Mouse (Mus musculus) spleen, adult 2 months (tissue): ENCODE data around the gene Slc5a4a. TPM values are rescaled to one million over a fixed set of nuclear protein-coding genes. Genes with fewer than 3 reads are reported as not detected.

Source experiments
- DNase-seq, 2 experiments: peaks; one replicate each; pipeline versions ENCODE4 v3.0.0 to v3.0.0-alpha.2; 2012 to 2021; ENCODE audit warnings: low spot score in 2 of 2, low read depth in 1 of 2
- H3K27ac ChIP-seq: fragments of 200-500 bp; 2 replicates; pipeline ENCODE4 v1.5.1; 2012; ENCODE audit warnings: low read length, inconsistent platforms; ENCODE audit not compliant: insufficient read depth
- H3K27me3 ChIP-seq: fragments of 200-500 bp; 2 replicates; pipeline ENCODE4 v1.6.1; 2012; ENCODE audit warnings: mild to moderate bottlenecking, moderate library complexity, low read length, inconsistent platforms; ENCODE audit not compliant: control insufficient read depth, insufficient read depth
- H3K36me3 ChIP-seq: fragments of 200-500 bp; 2 replicates; pipeline ENCODE4 v1.6.1; 2012; ENCODE audit warnings: mild to moderate bottlenecking, low read length, inconsistent platforms; ENCODE audit not compliant: control insufficient read depth, insufficient read depth
- H3K4me1 ChIP-seq: fragments of 200-500 bp; 2 replicates; pipeline ENCODE4 v1.6.1; 2011; ENCODE audit warnings: inconsistent platforms; ENCODE audit not compliant: control insufficient read depth, insufficient read depth, insufficient read length
- H3K4me3 ChIP-seq: fragments of 200-500 bp; 2 replicates; pipeline ENCODE4 v1.5.1; 2011; ENCODE audit warnings: mild to moderate bottlenecking, inconsistent platforms; ENCODE audit not compliant: insufficient read depth, insufficient read length; ENCODE audit errors: extremely low read depth
- CTCF ChIP-seq: fragments of 200-500 bp; IDR thresholded peaks from 2 replicates; pipeline ENCODE4 v1.5.1; 2011; ENCODE audit warnings: mild to moderate bottlenecking, inconsistent platforms; ENCODE audit not compliant: insufficient read depth, insufficient read length, insufficient replicate concordance; ENCODE audit errors: extremely low read depth
- POLR2A ChIP-seq: fragments of 200-500 bp; IDR thresholded peaks from 2 replicates; pipeline ENCODE4 v1.6.1; 2011; ENCODE audit warnings: low read depth, low read length, inconsistent platforms
- WGBS: fragments of 180-500 bp; shearing (Covaris S2); methylation state at CpG from one replicate; pipeline ENCODE4 v1.1.7; 2018; 5-methylcytosine and 5-hydroxymethylcytosine counted together
- polyA plus RNA-seq: library from polyadenylated mRNA; depleted of rRNA; stranded (reverse); fragments of >200 nt; gene quantifications from 2 replicates; pipeline ENCODE4 v1.2.3, GENCODE M21; 2012; rRNA removed

Gene Slc5a4a
- polyA plus RNA-seq = not detected in 2 replicates

DNA sequence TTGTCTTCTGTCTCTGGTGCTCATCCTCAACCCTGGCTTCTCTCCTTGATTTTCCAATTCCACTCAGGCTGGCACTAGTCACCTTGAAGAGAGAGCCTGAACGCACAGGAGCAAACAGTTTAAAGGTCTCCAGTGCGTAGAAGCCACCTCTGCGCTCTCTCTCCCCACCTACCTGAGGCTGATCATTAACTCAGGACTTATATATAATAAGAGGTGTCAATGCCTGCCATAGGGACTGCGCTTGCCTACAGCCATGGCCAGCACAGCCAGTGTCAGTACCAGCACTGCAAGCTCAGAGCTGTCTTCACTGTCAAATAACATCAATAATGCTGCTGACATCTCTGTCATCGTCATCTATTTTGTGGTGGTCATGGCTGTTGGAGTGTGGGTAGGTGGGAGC, at the start of gene Slc5a4a:
Gene Slc5a4a (plus strand): TSS at position 174 of the 400 bp plus-strand sequence.
- TF ChIP-seq POLR2A (no peak), CTCF (no peak)
- no peak within 1 kb of the TSS for H3K4me3 ChIP-seq
- H3K27ac ChIP-seq = no peak within 1 kb of the TSS
- no peaks in the 10 kb centered on the region for H3K36me3 ChIP-seq
- H3K4me1 ChIP-seq = no peaks in the 10 kb centered on the region
- DNase-seq = no peak
- H3K27me3 ChIP-seq = no peaks in the 10 kb centered on the region
- 86% methylated on average over 5 of the region's 5 CpGs for WGBS

DNA sequence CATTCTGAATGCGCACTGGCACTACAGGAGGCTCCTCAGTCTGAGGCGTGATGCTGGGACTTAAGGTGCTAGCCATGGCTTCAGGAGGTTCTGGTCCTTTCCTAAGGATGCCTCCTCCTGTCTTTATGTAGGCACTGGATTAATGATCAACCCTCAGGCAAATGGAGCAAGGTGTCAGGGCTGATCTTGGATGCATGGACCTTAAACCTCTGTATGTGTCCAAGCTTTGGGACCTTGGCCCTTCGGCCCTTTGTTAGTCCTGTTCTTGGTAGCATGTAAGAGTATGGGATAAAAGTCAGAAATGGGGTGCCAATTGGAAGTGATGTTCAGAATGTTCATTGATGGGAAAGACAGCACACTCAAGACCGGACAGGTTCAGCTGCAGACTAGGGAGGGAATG, 36.4 kb upstream of the Slc5a4a start, which contains the start of gene Slc5a4b:
Gene Slc5a4b (minus strand): TSS at position 101 of the 400 bp plus-strand sequence.
- DNase-seq = no peak
- Histone ChIP-seq H3K36me3 (no peaks in the 10 kb centered on the region), H3K4me1 (no peaks in the 10 kb centered on the region), H3K27ac (no peak within 1 kb of the TSS), H3K4me3 (no peak within 1 kb of the TSS), H3K27me3 (no peaks in the 10 kb centered on the region; the same call in 1 of the 2 replicates)
- TF ChIP-seq POLR2A (no peak), CTCF (no peak)
- WGBS = 92% methylated on average over 4 of the region's 4 CpGs

DNA sequence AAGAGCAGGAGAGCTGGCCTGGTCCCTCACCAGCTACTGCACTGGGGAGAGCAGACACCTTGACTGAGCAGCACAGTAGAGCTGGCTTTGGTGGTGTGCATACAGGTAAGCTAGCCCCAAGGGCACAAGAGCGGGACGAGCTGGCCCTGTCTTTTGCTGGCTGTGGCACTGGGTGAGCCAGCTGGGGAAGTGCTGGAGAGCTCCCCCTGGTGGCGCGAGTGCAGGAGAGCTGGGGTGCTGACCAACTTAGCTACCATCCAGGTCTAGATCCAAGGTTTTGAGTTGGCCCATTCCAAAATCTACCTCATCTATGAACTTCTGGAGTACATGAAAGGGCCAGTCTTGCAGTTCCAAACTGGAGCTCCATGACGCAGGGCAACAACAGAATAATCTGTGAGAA, 29.3 kb upstream of the Slc5a4a start:
- peak; percentile 8 to 51 for DNase-seq

DNA sequence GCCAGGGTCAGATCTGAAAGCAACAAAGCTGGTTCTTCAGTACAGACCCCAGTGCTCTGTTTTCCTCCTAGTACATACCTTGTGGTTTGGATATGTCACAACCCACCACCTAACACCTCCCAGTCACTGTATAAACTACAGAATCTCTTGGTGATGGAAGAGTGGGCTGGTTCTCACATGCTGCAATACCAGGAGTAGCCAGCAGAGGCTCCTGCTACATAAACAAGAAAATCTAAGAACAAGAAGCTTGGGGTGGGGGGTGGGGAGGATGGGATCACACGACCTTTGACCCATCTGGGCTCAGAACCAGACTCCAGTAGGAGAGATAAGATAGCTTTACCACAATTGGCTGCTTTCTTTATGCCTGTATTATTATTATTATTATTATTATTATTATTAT, 28.5 kb upstream of the Slc5a4a start:
- peak in 1 of 2 experiments; percentile 6 for DNase-seq
- WGBS = 0% methylated on average over 1 of the region's 1 CpGs
- H3K27ac ChIP-seq = no peak overlapping the region
- no peaks in the 10 kb centered on the region for H3K36me3 ChIP-seq
- no peaks in the 10 kb centered on the region for H3K4me1 ChIP-seq
- no peaks in the 10 kb centered on the region; the same call in 1 of the 2 replicates for H3K27me3 ChIP-seq
- H3K4me3 ChIP-seq = no peak overlapping the region
- TF ChIP-seq POLR2A (no peak), CTCF (no peak)

More for the DNA sequence above, 29.3 kb upstream of the Slc5a4a start:
- WGBS = 22% methylated on average over 5 of the region's 5 CpGs
- H3K27me3 ChIP-seq = no peaks in the 10 kb centered on the region; the same call in 1 of the 2 replicates
- H3K36me3 ChIP-seq = no peaks in the 10 kb centered on the region
- H3K4me1 ChIP-seq = no peaks in the 10 kb centered on the region
- no peak overlapping the region for H3K27ac ChIP-seq
- TF ChIP-seq POLR2A = no peak
- peak; percentile 79 for TF ChIP-seq CTCF
- H3K4me3 ChIP-seq = no peak overlapping the region

DNA sequence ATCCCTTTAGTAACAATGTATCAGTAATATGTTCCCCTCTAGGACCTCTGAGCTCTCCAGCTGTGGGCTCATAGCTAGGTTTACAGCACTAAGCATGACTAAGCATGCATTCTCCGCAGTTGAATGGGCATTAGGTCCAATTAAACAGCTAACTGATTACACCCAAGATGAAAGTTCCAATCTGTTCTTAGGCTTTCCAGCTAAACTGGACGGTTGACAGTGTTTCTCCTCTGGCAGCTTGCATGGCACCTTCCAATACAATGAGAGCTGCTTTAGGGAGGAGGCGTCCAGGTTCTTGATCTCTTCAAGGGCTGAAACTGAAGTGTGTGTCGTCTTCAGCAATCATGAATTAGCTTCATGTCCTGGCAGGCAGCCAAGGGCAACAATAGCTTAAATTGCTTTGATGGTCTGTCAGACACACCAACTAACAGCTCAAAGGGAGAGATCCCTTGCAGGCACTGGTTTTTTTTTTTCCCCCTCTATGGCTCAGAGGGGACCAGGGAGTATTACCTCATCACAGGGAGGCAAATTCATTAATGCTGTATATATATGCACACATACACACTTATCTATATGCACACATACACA, 27.0 kb upstream of the Slc5a4a start:
- Histone ChIP-seq H3K4me3 (no peak overlapping the region), H3K4me1 (no peaks in the 10 kb centered on the region), H3K27me3 (no peaks in the 10 kb centered on the region), H3K36me3 (no peaks in the 10 kb centered on the region), H3K27ac (no peak overlapping the region)
- DNase-seq = no peak
- 58% methylated on average over 4 of the region's 4 CpGs for WGBS
- TF ChIP-seq POLR2A (no peak), CTCF (no peak)

DNA sequence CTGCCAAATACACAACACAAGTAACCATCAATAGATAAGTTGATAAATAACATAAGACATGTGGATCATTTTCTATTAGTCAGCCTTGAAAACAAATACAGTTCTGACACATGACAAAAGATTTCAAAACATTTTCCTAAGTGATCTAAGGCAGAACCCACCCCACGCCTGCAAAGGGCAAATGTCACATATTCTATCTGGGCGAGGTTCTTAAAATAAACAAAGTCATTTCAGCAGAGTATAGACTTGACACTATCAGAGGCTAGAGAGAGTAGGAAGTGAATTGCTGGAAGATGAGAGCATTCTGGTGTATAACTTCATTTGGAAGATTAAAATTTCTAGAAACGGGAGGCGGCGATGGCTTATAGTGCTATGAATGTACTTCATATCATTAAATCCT, 25.8 kb upstream of the Slc5a4a start:
- TF ChIP-seq CTCF (no peak), POLR2A (no peak)
- no peak overlapping the region for H3K4me3 ChIP-seq
- H3K4me1 ChIP-seq = no peaks in the 10 kb centered on the region
- H3K27me3 ChIP-seq = no peaks in the 10 kb centered on the region
- H3K27ac ChIP-seq = no peak overlapping the region
- H3K36me3 ChIP-seq = no peaks in the 10 kb centered on the region
- WGBS = 87% methylated on average over 5 of the region's 5 CpGs
- no peak for DNase-seq

DNA sequence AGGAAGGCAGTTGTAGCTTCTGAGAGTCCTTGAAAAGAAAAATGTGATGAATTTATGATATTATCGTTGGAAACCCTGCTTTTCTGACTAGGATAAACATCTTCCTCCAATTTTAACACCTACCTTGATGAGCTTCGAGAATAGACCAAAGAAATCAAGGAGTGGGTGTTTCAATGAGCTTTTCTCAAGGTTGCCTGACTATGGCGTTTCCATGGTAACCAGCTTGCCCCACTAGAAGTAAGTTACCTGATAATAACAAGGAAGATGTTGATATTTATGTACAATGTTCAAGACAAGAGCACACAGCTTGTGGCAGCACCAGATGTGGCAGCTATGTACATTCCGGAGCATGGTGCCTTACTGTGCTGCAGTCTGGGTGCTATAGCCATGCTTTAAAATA, 14.7 kb upstream of the Slc5a4a start:
- WGBS = 71% methylated on average over 4 of the region's 4 CpGs
- Histone ChIP-seq H3K27me3 (no peaks in the 10 kb centered on the region), H3K36me3 (no peaks in the 10 kb centered on the region), H3K27ac (no peak overlapping the region), H3K4me3 (no peak overlapping the region), H3K4me1 (no peaks in the 10 kb centered on the region)
- DNase-seq = no peak
- no peak for TF ChIP-seq CTCF
- no peak for TF ChIP-seq POLR2A
